Mouse (Mus musculus): ENCODE results near the gene Ccl4.

DNA sequence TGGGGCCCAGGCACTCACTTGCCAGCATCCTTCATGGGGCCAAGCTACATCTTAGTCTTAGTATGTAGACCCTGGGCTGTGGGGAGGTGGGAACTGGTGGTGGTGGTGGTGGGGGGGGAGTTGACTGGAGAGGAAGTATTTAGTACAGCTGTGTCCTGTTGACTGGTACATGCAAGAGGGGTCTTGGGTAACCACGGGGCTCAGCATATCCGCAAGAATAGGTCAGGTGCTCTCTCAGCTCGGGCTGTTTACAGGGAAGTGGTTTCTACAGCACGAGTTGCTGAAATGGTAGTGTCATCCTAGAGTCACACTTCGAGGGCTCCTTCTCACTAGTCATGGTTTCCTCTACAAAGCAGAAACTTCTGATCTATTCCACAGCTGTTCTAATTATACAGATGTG is 22.2 kb upstream of the Ccl4 start:
- TF ChIP-seq TAL1 (IDR thresholded peaks at IDR 0.05; ENCODE audit: low read length) (no peak), GATA1 (IDR thresholded peaks at IDR 0.05; ENCODE audit: low read length) (no peak)

Measured in erythroblast, embryonic 14.5 days (primary cell).